Mouse (Mus musculus) gastrocnemius, postnatal 14 days (tissue): ENCODE measurements around the gene Tmem245. TPM values are rescaled to one million over a fixed set of nuclear protein-coding genes. Genes with fewer than 3 reads are reported as not detected.

Experiments used
- DNase-seq: peaks from one replicate; pipeline ENCODE4 v3.0.0; 2021; ENCODE audit warnings: mixed read lengths
- intact Hi-C: fragments of 180-260 bp; cut with DNase I; formaldehyde crosslinking; loops from one replicate; pipeline ENCODE4 v1.15.1; 2025; ENCODE audit warnings: low total_unique reads
- total RNA-seq, 2 experiments: library from RNA; stranded (reverse); gene quantifications; 2 replicates each; pipeline ENCODE4 v1.2.3; 2021

The Tmem245 gene
- total RNA-seq, 2 experiments from 2014 or later = 16.9 to 17.5 TPM

DNA sequence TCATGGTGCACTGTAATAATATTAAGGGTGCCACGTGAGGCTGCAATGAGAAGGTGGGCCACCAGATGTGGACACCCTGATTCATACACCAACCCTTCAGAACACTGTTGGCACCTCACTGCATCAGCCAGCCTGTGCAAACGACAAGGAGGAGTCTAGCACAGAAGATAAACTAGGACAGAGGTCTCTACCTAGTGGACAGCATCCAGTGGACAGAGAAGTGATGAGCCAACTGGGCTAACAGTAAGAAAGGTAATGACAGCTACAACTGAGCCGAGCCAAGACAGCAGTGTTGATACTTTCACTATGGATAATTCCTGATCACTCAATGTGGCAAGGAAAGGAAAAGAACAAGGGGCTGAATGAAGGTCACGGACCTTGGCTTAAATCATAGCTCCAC lies 14.1 kb downstream of the Tmem245 start:
- intact Hi-C loops = no loop called here
- no peak for DNase-seq

DNA sequence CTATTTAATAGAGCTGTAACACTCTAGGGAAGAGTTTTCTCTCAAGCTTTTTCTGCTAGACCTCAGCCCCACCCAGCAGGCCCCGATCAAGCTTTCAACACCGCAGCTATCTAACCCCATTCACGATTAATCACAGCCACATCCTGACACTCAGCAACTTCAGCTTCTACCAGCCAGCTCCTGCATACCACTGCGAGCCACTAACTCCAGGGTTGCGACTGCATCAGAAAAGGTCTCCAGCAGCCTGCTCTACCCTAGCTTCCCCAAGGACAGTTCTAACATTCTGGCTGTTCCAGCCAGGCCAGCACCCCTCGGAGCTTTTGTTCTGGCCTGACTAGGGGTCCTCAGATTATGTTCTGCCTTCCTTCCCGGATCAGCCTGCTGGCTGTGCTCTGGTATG lies 15.1 kb downstream of the Tmem245 start:
- intact Hi-C loops = no loop called here
- no peak for DNase-seq

DNA sequence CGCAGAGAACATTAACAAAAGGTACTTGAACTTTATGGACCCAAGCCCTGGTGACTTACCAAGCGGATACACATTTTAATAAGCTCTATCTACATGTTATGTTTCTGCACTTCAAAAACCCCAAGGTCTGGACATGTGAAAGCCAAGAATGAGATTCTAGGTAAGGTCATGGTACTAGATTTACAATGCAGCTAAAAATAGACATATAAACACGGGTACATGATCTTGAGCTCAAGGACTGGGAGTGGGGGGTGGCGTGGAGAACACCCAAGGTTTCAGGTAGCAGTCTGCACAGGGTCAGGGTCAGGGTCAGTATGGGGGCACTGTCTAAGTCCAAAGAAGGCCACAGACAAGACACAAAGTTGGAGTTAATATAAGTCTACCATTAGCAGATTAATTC lies 16.9 kb downstream of the Tmem245 start:
- intact Hi-C loops = no loop called here
- DNase-seq = no peak

DNA sequence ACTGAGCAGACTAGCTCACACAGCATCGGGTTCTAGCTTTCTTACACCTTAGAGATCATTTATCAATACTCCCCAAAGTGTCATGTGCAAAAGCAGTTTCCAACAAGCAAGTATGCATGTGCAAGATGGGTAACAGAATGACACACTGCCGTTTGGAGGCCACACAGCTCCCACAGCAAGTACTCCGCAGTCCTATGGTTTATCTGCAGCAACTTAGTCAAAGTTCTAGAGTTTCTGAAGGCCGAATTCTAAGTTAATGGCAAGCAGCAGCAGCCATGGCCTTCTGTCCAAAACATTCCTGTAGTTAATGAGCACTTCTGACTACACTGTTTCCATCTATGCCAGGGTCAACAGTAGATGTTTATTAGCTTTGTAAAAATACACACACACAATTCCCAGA lies 20.3 kb downstream of the Tmem245 start:
- intact Hi-C loops = no loop called here
- DNase-seq = no peak

DNA sequence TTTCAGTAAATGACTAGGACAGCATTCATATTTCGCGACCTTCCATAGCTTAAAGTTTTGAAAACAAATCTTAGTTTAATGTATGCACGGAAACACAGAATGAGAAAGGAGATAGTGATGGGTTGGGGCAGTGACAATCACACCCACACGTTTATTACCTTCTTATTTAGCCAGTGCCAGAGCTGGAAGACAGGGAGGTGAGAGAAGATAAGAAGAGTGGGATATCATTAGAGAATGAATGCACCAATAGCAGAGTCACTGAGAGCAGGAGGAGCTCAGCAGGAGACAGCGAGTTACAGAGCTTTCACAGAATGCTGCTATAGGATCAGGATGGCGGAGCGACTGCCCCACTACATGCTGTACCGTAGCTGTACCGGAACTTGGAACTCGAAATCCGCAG lies 25.0 kb downstream of the Tmem245 start:
- DNase-seq = no peak

DNA sequence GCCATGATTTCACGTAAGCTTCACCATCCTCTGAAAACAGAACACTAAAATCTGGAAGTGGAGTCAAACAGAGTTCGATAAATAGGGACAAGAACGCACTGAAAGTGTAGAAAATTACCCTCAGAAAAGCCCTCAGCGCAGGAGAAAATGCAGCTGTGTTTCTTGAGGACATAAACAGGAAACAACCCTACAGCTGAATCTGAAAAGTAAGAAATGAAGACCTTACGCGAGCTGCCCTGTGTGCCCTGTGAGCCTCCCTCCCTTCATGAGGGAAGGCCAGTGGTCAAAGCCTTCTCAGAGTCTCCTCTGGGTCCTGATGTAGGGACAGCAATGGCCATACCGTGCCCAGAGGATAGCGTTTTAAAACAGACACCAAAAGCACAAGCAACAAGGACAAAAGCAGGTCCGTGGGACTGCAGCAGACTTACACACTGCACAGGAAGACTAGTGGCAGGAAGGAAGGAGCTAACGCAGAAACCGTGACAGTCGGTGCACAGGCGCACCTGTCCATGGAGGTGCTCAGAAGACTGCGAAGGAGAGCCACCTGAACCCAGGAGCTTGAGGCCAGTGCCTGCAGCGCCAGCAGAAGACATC lies 31.4 kb downstream of the Tmem245 start:
- intact Hi-C loops = no loop called here

More for the DNA sequence above, 25.0 kb downstream of the Tmem245 start:
- intact Hi-C loops = no loop called here

DNA sequence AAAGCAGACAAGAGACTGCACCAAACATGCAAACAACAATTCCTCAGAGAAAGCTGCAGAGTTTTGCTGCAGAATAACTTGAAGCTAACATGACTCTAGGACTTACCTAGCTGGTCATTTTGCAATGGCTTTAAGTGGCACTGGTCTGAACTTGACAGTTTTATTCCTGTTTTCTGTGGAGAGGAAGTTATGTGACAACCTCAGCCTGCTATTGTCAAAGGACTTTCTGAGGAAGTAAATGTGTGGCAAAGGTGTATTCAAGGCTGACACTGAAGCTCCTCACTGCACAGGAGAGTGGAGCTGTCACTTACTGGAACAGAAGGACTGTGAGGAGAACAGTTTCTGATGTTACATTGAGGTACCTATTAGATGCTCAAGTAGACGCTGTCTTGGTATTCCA lies 32.5 kb downstream of the Tmem245 start:
- intact Hi-C loops = no loop called here
- no peak for DNase-seq

More for the DNA sequence above, 31.4 kb downstream of the Tmem245 start:
- DNase-seq = no peak

DNA sequence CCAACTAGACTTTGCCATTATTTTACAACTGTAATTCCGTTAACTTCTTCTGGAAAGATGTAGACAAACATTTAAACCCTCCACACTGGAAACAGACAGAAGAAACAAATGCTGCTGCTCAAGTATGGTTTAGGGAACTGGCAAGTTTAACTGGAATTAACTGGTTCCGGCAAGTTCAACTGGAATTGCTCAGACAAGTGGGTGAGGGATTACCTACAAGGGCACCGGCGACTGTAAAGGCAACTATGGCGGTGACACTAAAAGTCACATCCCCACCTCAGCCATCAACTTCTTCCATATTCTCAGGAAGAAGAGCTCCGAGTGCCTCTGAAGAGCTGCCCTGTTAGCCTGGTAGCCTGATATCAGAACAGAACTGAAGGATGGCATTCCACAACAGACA lies 32.9 kb downstream of the Tmem245 start:
- no peak for DNase-seq
- intact Hi-C loops = no loop called here

DNA sequence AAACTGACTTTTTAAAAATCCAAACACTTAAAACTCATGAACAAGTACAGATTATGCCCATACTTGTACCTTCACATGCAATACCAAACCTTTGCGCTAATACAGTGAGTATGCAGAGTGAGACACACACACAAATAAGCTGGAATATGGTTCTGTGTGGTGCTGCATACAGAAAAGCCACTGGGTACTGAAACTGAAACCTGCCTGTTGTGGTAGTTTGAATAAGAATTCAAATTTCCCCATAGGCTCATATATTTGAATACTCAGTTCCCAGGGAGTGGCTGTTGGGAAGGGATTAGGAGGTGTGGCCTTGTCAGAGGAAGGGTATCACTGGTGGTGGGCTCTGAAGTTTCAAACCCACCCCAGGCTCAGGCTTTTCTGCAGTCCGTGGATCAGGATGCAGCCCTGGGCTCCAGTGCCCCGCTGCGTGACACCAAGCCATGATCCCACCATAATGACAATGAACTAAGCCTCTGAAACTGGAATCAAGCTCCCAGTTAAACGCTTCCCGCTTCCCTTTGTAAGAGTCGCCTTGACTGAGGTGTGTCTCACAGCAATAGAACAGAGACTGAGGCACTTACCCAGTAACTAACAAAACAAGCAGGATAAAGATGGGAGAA lies 34.7 kb downstream of the Tmem245 start:
- DNase-seq = no peak
- intact Hi-C loops = no loop called here

DNA sequence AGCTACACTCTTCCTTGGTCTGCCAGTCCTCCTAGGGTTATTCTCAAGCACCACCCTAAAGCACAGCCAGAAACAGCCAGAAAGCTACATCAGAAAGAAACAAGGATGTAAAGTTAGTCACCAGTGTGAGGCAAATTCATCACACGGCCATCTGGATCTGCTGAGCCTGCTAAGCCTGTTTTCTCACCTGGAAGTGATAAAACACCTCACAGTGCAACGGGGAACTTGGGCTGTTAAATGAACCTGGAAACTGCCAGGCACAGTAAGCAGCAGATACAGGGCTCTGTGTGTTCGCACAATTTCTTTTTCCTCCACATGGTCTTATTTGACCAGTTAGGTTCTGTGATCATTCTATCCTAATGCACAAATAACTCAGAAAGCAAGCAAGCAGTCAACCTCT lies 37.7 kb downstream of the Tmem245 start:
- intact Hi-C loops = loop anchor here (10.0 kb wide), 1 partner anchor 65 kb away; no protein-coding TSS in a partner anchor
- no peak for DNase-seq

DNA sequence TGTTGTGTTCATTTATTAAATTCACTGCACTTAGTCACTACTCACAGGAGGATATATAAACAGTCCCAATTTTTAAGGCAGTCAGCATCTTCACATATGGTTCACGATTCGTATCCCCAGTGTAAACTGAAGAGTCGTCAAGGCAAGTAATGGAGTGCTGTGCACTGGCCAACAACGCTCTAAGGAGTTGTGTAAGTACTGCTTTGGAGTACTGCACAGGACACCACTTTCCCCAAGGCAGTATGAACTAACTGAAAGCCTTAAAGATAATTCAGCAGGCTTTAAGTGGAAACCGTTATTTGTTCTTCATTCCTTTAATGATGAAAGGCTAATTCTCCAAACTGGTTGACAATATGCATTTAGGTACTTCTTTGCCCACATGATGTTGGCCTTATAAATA lies 39.6 kb downstream of the Tmem245 start:
- DNase-seq = no peak

DNA sequence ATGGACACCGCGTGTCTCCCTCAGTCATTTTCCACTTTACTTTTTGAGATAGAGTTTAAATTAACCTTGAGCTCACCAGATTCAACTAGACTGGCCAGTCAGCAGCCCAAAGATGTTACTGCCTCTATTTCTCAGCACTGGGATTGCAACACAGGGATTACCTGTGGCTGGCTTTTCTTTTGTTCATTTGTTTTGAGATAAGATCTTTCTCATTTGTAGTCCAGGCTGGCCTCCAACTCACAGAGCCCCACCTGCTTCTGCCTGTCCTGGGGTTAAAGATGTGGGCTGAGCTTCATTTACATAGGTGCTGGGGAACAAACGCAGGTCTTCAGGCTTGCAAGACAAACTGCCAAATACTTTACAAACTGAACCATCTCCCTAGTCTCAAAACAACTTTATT lies 40.3 kb downstream of the Tmem245 start:
- intact Hi-C loops = loop anchor here (10.0 kb wide), 1 partner anchor 62 kb away; no protein-coding TSS in a partner anchor

More for the DNA sequence above, 39.6 kb downstream of the Tmem245 start:
- intact Hi-C loops = loop anchor here (10.0 kb wide), 1 partner anchor 63 kb away; no protein-coding TSS in a partner anchor

DNA sequence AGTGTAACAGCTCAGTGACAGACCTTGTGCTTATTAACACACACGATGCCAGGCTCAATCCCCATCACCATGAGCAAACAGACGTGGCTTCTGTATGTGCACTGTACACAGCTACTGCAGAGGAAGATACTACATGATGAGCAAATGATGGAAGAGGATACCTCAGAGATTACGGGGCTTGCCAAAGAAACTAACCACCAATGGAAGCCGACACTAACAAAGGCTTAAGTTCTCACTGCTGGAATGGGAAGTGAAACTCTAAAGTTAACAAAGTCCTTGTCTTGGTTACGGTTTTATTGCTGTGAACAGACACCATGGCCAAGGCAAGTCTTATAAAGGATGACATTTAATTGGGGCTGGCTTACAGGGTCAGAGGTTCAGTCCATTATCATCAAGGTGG lies 41.7 kb downstream of the Tmem245 start:
- intact Hi-C loops = loop anchor here (10.0 kb wide), 1 partner anchor 61 kb away; no protein-coding TSS in a partner anchor
- DNase-seq = no peak

More for the DNA sequence above, 40.3 kb downstream of the Tmem245 start:
- DNase-seq = no peak

DNA sequence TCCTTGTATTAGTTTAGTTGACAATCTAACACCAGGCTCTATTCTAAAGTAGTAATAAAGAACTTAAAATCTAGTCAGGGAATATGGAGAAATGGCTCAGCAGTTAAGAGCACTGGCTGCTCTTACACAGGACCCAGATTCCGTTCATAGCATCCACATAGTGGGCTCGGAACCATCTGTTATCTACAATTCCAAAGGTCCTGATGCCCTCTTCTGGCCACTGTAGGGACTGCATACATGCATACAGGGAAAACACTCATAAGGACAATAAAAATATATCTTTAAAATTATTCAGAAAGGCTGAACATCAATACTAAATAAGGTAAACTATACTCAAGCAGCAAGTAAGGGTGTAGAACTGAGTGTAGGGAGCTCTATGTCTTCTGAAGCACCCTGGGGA lies 45.6 kb downstream of the Tmem245 start:
- DNase-seq = no peak
- intact Hi-C loops = loop anchor here (10.0 kb wide), 1 partner anchor 57 kb away; no protein-coding TSS in a partner anchor

DNA sequence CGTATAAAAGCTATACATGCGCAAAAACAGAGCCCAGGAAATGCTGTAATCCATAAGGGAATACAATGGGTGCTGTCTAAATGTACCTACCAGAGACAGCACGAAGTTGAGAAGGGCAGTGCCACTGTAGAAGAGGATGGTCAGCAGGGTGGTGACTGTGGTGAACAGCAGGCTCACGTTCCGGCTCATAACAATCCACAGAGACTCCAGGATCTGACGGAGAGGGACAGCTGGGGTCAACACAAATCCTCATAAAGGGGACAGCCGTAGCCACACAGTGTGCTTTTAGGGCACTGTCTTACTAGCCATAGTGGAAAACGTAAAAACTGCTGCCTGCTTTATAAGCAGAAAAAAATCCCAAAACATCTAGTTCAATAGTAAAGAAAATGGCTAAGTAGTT lies 48.0 kb downstream of the Tmem245 start:
- DNase-seq = no peak
- intact Hi-C loops = no loop called here

DNA sequence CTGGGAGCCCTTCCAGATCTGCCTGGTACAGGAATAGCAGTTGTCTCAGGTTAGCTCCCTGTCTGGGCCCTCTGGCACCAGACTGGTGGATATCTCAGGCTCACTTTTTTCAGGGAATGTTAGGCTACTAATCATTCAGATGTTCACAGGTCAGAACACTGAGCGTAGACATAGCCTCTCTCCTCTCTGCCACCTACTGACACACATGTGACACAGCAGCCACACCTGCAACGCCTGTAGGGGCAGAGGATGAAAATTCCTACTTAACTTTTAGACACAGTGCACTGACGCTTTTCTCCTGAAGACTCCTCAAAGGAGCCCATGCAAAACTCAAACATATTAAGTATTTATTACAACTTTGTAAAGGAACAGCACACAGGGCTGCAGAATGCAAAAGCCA lies 49.7 kb downstream of the Tmem245 start:
- no peak for DNase-seq
- intact Hi-C loops = no loop called here

DNA sequence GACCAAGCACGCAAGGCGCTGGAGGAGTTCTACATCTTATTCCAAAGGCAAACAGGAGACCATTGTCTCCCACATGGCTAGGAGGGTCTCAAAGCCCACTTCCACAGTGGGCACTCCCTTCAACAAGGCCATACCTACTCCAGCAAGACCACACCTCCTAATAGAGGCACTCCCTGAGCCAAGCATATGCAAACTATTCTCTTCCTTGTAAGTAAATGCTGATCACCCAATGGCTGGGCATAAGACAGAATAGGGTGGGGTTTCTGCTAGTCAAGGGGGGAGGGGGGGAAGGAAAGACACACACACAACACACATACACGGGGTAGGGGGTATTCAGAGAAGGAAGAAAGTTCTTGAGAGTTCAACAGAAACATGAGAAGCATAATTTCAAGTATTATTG lies 53.0 kb downstream of the Tmem245 start:
- no peak for DNase-seq
- intact Hi-C loops = no loop called here

DNA sequence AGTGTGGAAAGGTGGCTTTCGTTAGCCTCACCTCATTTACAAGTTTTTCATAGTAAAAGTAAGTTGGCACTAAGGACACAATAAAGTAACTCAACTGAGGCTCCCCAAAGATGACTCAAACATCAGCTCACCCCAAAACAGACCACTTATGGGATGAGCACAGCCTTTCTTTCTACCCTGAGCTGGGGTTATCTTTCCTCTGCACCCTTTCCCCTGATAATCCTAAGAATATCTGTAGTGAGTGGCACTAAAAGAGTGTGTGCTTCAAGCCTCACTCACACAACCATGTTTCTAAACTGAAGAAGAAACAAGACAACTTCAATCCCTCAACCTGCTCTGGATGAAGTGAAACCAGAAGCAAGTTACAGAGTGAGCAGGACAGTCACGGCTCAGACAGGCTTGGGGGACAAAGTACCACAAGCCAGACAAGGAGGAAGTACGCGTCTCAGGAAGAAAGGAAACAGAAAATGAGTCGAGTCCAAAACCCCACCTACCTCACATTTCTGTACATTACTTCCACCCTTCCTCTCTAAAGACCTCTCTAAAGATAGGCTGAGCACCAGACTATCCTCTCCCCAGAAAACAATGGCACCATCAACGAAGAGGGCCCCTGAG lies 54.6 kb downstream of the Tmem245 start:
- no peak for DNase-seq
- intact Hi-C loops = no loop called here

DNA sequence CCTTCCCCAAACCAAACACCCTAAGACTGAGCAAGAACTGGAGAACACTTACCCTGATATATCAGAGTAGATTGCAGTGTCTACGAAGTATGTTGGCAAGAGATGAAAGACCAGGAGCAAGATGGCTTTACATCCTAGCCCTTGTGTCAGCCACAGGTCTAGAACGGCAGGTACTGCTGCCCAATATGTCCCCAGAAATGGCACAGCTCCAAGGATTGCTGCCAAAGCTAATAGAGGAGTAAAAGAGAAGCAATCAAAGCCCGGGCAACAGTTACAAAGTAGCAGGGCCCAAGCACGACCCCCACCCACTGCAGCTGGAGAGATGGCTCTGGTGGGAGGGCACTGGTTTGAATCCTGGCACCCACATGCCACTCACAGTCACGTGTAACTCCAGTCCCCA lies 58.8 kb downstream of the Tmem245 start:
- intact Hi-C loops = no loop called here
- no peak for DNase-seq

DNA sequence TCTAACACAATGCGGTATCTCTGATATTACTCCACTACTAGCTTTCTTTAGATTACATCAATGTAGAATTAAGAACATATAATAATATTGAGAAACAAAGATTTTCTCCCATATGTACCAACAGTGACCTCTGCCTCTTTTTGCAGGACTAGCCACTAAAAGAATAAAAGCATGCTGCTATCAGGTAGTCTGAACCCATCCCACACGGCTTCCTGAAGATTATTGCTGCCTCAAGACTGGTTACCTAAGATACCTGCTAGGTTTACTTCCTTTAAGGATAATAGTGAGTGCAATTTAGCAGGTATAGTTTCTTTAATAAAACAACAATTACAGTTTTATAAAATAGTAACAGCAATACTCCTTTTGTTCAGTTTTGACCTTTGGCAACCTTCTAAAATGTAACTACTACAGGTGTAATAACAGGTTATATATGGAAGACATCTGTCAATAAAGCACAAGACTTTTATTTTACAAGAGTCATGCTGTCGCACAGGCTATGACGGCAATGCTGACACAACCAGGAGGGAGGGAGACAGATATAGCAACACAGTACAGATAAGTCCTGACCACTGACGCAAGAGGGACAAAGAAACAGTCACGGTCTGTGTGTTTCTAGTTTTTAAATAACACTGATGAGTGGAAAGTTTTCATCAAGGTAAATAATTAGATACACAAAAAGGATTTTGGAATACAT lies 60.8 kb downstream of the Tmem245 start:
- intact Hi-C loops = no loop called here
- DNase-seq = no peak
